Mouse (Mus musculus): ENCODE data around the gene Cdk2ap2. TPM values are rescaled to one million over a fixed set of nuclear protein-coding genes. Genes with fewer than 3 reads are reported as not detected.
"Not testable (repeated sequence)": the region's sequence is repeated elsewhere in the genome, so short reads cannot be mapped to it uniquely, and the experiment has no call there.

The Cdk2ap2 gene
- total RNA-seq, 2 experiments from 2014 or later = 18.1 to 18.2 TPM

- no peak for DNase-seq
Observed at GRCm38 (mm10) chr19:4066877-4067276, 30.1 kb upstream of the Cdk2ap2 start.

GRCm38 (mm10) chr19:4068242-4068641 is 28.7 kb upstream of the Cdk2ap2 start:
- DNase-seq = not testable (repeated sequence)

- no peak for DNase-seq
Observed at GRCm38 (mm10) chr19:4068717-4069410, 28.1 kb upstream of the Cdk2ap2 start.

- no peak for DNase-seq
Observed at GRCm38 (mm10) chr19:4070311-4070710, 26.7 kb upstream of the Cdk2ap2 start.

DNA sequence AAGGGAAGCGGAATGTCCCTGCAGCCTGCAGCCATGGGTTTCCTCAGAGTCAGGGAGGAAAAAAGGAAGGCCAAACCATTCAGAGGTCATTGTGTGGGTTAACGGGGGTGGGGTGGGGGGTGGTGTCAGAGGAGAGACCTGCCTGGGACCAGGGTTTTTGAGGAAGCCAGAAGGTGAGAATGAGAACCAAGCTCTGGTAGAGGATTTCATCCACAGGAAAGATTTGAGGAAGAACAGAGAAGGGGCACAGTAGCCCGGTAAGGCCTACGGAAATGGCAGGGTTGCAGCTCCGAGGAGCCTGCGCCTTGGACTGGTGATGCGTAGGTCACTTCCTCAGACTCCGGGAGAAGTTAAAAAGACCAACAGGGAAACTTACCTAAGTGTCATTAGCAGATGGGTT is 26.2 kb upstream of the Cdk2ap2 start:
- DNase-seq = no peak

- no peak for DNase-seq
Observed at GRCm38 (mm10) chr19:4071406-4071805, 25.6 kb upstream of the Cdk2ap2 start.

DNA sequence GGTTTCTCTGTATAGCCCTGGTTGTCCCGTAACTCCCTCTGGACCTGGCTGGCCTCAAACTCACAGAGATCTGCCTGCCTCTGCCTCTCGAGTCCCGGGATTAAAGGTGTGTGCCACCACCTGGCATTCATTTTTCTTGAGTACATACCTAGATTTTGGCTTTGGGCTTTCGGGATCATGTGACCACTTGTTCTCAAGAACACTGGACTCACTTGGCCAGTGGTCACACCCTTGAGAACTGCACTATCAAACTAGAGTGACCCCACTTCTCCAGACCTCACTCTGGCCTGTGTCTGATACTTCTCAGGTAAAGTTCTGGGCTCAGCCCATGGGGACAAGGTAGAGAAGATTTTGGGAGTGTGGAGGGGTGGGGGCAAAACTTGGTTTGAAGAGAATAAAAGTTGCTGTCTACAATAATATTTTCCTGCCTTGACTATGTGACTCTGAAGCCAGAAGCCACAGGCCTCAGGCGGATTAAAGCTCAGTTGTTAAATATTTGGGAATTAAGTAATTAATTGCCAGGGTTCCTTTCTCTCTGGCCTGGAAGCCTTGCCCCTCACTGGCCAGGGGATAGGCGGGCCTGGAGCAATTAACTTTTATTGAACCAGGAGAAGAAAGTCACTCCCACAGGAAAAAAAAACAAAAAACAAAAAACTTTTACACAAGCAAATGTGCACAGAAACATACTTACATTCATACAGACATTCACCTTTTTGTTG is 24.1 kb upstream of the Cdk2ap2 start:
- no peak for DNase-seq

DNA sequence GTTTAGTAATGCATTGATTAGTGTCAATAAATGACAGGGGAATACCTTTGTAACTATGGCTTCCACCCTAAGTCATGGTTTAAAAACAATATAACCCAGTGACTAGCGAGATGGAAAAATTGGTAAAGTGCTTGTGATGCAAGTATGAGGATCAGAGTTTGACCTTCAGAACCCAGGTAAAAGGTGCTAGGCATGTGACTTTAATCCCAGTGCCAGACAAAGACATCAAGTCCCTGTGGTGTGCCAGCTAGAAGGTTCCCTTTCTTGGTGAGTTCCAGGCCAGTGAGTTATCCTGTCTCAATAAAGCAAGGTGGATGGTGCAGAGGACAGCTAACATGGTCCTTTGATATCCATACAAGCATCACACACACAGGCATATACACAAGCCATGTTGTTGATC is 21.5 kb upstream of the Cdk2ap2 start:
- DNase-seq = no peak

DNA sequence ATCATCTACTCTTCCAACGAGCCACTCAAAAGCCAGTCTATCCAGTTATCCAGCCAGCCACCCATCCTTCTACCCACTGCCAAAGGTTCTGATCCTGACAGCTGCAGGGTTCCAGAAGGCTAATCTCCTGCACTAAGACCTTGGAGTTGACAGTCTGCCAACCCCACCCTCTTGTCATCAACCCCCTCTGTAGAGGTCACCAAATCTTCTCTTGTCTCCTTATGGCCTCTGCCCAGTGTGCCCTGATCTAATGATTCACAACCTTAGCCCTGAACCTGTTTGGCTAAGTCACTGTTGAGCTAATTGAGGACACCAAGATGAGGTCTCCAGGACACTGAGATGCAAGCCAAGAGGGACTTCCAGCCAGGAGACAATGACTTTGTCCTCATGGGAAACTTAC is 17.4 kb upstream of the Cdk2ap2 start:
- DNase-seq = no peak

- DNase-seq = no peak
Observed at GRCm38 (mm10) chr19:4080511-4081009, 16.4 kb upstream of the Cdk2ap2 start.

- no peak for DNase-seq
Observed at GRCm38 (mm10) chr19:4081394-4081793, 15.6 kb upstream of the Cdk2ap2 start, which contains the start of gene Cabp2. Gene Cabp2, plus strand, starts transcription at chr19:4081578.

DNA sequence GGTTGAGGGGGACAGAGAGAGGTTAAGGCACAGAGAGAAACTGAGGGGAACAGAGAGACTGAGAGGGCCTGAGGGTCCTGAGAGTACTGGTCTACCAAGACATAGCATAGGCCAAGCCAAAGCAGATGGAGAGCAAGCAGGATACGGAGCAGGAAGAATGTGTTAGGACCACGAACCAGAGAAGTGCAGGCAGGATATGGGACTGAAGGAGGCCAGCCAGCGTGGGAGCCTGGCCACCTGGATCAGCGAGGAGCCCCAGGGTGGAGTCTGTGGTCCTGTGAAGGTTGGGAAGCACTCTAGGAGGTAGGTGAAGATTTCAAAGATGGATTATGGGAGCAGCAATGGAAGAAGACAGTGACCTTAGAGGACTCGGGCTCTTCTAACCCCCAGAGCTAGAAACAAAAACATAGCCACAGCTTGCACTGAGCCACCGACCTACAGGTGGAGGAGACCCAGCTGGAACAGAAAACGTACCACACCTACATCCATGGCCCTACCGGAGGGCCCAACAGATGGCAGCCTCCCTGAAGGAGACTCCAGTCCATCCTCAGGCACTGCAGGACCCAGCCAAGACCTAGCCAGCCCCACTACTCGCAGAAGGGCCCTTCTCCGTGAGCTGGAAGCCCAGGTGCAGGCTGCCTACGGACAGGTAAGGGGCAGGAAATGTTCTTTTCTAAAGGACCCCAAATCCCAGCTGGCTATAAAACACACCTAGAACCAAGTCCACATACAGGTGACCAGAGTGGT is 14.6 kb upstream of the Cdk2ap2 start:
- DNase-seq = no peak

DNA sequence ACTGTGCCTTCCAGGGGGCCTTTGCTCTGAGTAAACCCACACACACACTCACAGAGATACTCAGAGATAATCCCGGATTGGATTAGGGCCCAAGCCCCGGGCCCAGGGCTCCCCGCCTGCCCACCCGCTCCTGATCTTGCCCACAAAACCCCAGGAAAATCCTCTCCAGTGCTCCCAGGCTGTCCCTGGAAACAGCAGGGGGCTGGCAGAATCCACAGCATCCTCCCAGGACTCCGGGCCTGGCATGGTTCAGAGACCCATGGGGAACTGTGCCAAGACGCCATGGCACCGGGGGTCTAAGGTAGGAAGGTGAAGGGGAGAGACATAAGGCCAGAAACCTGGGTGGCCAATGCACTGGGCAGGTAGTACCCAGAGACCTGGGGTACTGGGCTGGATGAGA is 13.7 kb upstream of the Cdk2ap2 start:
- no peak for DNase-seq

GRCm38 (mm10) chr19:4083826-4084225 is 13.2 kb upstream of the Cdk2ap2 start:
- DNase-seq = no peak

DNA sequence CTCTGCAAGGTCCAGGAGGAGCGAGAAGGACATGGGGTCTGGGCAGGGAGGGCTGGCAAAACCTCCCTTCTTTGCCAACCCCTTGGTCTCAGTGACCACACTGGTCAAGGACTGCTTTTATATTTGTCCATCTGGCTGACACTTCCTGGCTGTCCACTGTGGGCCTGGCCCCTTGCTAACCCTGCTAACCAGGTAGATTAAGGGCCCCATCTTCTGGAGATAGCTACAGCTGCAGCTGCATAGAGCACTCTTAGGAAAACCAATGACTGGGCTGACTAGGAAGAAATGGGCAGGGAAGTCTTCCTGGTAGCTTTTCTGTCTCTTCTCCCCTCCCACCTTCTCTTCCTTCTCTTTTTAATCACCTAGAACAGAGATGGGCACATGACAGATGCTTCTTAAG is 12.0 kb upstream of the Cdk2ap2 start:
- no peak for DNase-seq

- no peak for DNase-seq
Observed at GRCm38 (mm10) chr19:4086156-4086555, 10.8 kb upstream of the Cdk2ap2 start.

- no peak for DNase-seq
Observed at GRCm38 (mm10) chr19:4087090-4087489, 9.9 kb upstream of the Cdk2ap2 start.

GRCm38 (mm10) chr19:4088146-4088545 is 8.8 kb upstream of the Cdk2ap2 start:
- no peak for DNase-seq

GRCm38 (mm10) chr19:4089128-4089527 is 7.9 kb upstream of the Cdk2ap2 start:
- DNase-seq = no peak

- DNase-seq = no peak
Observed at GRCm38 (mm10) chr19:4090446-4090845, 6.5 kb upstream of the Cdk2ap2 start.

DNA sequence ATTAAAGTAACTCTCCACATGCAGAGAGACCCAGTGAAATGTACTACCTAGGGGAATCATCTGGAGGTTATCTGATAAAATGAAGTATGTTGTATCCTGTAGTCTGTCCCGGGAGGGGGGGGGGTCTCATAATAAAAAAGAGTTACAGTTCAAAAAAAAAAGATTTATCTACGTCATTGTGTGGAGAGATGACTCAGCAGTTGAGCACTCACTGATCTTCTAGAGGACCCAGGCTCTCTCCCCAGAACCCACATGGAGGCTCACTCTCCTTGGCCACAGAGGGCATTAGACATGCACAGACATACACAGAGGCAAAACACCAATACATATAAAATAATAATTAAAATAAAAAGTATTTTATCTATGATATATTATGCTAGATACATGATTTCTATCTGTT is 5.6 kb upstream of the Cdk2ap2 start:
- DNase-seq = no peak

DNA sequence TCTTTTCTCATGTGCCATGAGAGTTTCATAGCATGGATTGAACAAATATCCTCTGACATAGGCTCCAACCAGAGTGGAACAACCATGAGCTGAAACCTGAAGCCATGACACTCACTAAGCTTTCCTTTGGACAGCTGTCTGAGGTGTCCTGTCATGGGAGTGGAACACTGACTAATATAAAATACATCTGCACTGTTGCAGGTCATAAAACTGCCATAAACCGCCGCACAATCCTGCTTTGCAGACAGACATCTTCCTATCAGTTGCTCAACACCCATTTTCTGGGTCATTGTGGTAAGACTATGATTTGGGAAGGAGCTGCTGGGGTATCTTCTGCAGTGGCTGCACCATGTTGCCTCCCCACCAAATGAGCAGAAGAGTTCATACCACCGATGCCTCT is 4.2 kb upstream of the Cdk2ap2 start:
- no peak for DNase-seq

- DNase-seq = no peak
Observed at GRCm38 (mm10) chr19:4093772-4094171, 3.2 kb upstream of the Cdk2ap2 start.

All from gastrocnemius, postnatal 10 days (tissue).